Mouse (Mus musculus): Measurements from ENCODE around the gene Eefsec.

- no peak for TF ChIP-seq MXI1 (IDR thresholded peaks at IDR 0.05; ENCODE audit: low read depth, low read length)
- no peak for TF ChIP-seq ZC3H11A (IDR thresholded peaks at IDR 0.05; ENCODE audit: low read depth, low read length)
- TF ChIP-seq MAZ (IDR thresholded peaks at IDR 0.05; ENCODE audit: low read depth, low read length): no peak
- TF ChIP-seq EP300 (IDR thresholded peaks at IDR 0.05; ENCODE audit: low read depth in 1 of 2, low read length in 2 of 2): no peak
- TF ChIP-seq USF1 (IDR thresholded peaks at IDR 0.05; ENCODE audit: low read depth, low read length): no peak
- TF ChIP-seq MAX (IDR thresholded peaks at IDR 0.05; ENCODE audit: low read length): no peak
- no peak for TF ChIP-seq CTCF (IDR thresholded peaks at IDR 0.05 in 2 of 3, conservative IDR thresholded peaks at IDR 0.05 in 1 of 3; ENCODE audit: control insufficient read depth in 1 of 3, insufficient read depth in 1 of 3, low read depth in 2 of 3, low read length in 3 of 3, poor library complexity in 1 of 3, severe bottlenecking in 1 of 3)
- no peak for TF ChIP-seq UBTF (IDR thresholded peaks at IDR 0.05; ENCODE audit: borderline replicate concordance, insufficient read depth, low read depth, low read length)
- no peak for TF ChIP-seq POLR2A (IDR thresholded peaks at IDR 0.05; ENCODE audit: control insufficient read depth in 1 of 2, insufficient read depth in 1 of 2, low read depth in 1 of 2, low read length in 2 of 2, poor library complexity in 1 of 2)
- TF ChIP-seq POLR2AphosphoS5 (IDR thresholded peaks at IDR 0.05; ENCODE audit: borderline replicate concordance, low read depth, low read length): no peak
- no peak for TF ChIP-seq E2F4 (IDR thresholded peaks at IDR 0.05; ENCODE audit: borderline replicate concordance, low read depth, low read length)
- TF ChIP-seq ZNF384 (IDR thresholded peaks at IDR 0.05; ENCODE audit: low read depth, low read length): no peak
- no peak for TF ChIP-seq MEF2A (IDR thresholded peaks at IDR 0.05; ENCODE audit: extremely low read depth, insufficient replicate concordance, low read depth, low read length, poor library complexity, severe bottlenecking)
- no peak for TF ChIP-seq ZMIZ1 (IDR thresholded peaks at IDR 0.05; ENCODE audit: low read depth, low read length)
Measured at GRCm38 (mm10) chr6:88266055-88266454, 180.3 kb downstream of the Eefsec start.
